Mouse (Mus musculus): Measurements from ENCODE around the gene Mtf2.
A peak's percentile ranks its signal among the peaks of the same experiment; 100 is the strongest.
"Not testable (repeated sequence)": the region's sequence is repeated elsewhere in the genome, so short reads cannot be mapped to it uniquely, and the experiment has no call there.

Gene Mtf2

DNA sequence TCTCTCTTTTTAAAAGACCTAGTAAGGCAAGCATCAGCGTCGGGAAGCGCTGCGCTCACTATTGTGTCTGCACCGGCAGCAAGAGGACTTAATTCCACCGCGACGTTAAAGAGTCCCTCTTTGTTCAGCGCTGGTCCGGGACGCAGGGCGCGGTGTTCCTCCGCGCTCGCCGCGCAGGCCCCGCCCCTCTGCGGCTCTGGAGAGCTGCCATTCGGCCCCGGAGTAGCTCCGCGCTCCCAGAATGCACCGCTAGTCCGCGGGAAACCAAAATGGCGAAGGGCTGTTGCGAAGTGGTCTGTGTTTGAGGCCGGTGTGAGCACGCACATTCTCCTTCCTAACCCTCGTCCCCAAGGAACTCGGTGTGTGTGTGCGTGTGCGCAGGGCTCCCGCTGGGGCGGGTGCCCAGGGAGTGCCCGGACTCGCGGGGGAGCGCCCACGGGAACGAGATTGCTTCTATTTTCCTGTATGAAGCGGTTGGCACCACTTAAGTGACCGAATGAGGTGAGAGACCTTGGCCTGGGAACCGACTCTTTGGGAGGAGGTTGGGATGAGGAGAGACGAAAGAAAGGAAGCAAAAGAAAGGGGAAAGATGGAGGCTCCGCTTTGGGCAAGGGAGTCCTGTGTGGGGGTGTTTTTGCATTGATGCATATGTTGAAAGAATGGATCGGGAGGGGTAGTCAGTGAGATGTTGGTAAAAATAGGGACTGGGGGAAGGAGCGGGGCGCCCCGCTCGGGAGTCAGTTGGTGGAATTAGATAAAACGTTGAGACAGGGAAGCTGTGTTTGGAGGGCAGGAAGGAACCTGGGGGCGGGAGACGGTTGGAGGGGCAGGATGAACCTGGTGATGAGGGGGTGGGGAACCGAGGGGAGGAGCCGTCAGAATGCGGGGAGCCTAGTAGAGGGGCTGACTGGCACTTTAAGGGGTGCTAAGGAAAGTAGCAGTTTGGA, at the start of gene Mtf2:
Mtf2 (plus strand) TSS at position 210 of the 947 bp plus-strand sequence.
- DNase-seq: peak; percentile 98

DNA sequence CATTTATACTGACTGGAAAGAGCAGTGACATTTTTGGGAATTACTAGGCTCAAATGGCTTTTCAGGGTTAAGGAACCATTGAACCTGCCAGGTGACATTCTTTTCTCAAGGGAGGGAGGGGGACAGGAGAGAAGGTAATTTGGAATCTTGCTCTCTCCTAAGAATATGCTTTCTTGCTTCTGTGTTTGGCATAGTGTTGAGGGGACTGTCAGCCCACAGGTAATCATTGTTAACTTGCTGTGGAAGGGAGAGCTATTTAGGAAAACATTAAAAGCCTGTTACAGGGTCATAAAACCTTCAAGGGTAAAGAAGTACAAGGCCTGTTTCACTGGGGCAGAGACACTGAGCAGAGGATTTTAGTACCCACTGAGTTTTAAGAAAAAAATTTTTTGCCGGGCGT, 48.2 kb upstream of the Mtf2 start:
- DNase-seq: peak; percentile 27

DNA sequence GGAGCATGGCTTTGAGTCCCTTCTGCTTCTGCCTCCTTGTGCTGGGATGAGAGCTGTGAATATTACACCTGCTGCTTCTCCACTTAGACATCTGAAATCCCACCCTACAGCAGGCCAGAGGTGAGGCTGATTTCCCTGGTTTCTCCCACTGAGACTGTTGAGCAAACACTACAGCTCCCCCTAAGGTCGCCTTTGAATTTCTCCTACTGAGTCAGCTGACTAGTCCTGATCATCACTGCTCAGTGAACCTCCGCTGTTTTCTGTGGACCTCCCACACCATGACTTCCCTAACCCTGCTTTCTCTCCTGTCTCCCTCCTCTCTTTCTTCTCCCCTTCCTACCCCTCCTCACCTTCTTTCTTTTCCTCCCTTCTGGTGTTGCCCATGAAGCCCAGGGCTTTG, 46.1 kb upstream of the Mtf2 start:
- DNase-seq: no peak

DNA sequence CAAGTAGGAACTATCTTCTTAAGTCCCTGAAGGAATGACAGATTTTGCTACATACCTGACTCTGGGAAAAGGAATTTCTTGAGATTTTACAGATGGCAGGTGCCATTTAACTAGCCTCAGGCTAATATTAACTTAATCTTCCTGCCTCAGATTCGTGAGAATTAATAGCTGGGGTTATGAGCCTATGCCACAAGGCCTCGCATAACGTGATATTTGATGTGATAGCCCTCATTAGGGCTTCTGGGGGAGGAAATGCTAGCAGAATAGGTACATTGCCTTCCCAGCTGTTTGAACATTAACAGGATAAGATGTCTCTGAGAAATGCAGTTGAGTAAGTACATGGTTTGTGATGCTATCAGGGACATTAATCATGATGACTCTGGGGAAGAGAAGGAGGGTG, 44.1 kb upstream of the Mtf2 start:
- no peak for DNase-seq

DNA sequence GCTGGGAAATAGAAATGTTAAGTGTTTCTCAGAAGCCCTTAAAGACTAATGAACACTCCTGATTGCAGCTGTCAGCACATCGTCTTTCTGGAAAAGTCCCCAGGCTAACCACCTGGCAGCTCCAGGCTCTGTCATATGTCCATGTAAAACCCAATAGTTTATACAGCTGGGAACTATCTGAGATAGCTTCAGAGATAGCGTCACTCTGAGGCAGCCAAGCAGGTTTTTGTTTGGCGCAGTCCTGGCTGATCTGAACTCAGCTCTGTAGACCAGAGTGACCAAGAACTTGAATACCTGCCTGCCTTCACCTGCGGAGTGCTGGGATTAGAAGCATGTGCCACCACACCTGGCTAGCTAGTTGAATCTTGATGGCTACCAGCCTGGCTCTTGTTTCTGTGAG, 37.2 kb upstream of the Mtf2 start:
- DNase-seq: no peak

DNA sequence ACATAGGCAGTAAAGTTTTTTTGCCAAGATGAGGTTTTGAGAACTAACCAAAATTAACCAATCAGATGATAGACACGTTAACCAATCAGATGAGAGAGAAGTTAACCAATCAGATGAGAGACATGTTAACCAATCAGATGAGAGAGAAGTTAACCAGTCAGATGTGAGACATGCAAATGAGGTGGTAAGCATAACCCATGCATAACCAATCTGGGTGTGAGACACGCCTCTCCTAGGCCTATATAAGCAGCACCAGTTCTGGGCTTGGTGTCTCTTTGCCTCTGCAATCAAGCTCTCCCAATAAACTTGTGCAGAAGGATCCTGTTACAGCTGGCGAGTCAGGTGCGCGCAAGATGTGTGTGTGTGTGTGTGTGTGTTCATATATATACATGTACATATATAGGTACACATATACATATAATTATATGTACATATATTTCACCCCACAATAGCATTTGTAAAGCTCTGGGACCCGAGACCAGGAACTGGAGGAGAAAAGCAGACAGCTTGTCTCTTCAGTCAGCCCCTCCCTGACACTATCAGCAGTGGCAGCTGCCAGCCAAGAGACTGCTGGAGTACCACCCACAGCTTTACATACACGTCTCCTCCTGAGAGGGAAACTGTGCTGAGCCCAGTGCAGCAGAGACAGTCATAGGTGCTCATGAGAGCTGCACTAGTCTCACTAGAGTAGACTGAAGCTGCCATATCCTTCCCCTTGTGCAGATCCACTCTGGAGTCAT, 36.5 kb upstream of the Mtf2 start:
- DNase-seq: not testable (repeated sequence)

DNA sequence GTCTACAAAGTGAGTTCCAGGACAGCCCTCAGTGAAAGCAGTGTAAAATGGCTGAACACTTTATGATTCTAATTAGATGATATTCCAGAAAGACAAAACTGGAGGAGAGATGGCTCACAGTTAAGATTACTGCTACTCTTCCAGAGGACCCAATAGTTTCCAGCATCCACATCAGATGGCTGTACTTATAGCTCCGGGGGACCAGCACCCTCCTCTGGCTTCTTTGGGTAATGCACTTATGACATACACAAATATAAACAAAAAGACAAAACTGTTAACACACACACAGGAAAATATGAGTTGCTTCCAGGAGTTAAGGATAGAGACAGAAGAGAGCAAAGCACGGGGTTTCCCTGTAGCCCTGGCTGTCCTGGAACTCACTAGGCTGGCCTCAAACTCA, 35.5 kb upstream of the Mtf2 start:
- no peak for DNase-seq

DNA sequence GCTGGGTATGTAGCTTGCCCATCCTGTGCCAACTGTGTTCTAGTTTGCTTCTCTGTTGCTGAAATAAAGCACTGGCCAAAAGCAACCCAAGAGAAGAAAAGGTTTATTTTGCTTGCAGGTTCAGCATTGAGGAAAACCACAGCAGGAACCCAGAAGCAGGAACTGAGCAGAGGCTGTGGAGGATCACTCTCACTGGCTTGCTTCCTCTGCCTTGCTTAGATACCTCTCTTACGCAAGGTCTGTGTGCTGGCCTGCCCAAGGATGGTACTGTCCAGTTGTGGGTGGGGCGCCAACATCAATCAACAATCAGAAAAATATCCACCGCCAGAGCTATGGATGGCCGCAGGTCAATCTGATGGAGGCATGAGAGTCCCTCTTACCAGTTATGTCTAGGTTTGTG, 34.2 kb upstream of the Mtf2 start:
- no peak for DNase-seq

DNA sequence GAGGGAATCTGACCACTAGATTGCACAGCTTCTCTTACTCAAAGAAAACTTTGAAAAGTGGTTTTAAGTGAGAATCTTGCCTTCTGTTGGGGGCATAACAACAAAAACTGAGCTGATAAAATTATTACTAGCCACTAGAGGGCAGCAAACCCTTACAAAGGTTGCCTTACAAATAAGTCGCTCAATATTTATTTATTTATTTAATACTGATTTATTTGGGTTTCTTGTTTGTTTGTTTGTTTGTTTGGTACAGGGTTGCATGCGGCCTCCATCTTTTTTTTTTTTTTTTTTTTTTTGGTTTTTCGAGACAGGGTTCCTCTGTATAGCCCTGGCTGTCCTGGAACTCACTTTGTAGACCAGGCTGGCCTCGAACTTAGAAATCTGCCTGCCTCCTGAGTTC, 31.3 kb upstream of the Mtf2 start:
- DNase-seq: peak; percentile 55

DNA sequence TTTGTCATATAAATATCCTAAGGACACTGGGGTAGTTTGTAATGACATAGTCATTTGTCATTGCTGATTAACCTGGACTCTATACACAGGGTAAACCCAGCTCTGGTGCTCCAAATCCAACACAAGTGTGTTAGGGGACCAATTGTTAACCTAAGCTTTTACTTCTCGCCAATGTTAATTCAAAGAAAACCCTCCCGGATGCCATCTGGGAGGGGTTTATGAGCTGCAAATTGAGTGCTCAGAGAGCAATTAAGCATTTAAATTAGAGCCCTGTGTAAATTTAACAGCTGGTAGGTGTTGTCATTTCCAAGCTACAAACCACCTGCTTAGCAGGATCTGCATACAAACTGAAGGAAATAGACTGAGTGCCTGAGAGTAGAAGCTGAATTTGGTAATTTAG, 30.0 kb upstream of the Mtf2 start:
- DNase-seq: no peak

DNA sequence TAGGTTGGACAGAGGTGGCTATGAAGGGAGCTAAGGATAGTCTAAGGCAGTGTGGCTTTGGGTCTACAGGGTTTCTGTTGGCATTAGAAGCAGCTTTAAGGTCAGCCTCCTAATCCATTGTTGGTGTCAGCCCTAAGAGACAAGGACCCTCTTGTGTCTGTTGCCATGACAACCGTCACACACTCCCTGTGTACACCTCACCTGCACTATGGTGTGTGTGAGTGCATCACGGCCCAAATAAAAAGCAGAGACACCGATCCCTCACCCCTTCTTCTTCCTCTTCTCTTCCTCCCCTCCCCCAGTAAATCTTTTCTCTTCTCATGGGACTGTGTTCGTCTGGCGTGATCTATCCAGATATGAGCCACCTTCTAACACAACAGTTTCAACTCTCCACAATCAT, 23.4 kb upstream of the Mtf2 start:
- no peak for DNase-seq

DNA sequence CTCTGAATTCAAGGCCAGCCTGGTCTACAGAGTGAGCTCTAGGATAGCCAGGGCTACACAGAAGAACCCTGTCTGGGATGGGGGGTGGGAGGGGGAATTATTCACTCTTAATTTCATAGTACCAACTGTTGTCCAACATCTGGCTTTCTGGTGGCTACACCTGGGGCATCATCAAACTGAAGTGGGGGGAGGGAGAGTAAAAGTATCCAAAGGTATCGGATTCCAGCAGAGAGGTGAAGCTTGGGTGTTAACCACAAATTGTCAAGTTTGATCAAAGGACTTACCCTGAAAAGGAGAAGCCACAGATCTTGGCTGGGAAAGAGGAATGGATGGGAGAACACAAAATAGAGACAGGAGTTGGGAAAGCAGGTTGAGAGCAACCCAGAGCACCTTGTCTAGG, 21.6 kb upstream of the Mtf2 start:
- no peak for DNase-seq

DNA sequence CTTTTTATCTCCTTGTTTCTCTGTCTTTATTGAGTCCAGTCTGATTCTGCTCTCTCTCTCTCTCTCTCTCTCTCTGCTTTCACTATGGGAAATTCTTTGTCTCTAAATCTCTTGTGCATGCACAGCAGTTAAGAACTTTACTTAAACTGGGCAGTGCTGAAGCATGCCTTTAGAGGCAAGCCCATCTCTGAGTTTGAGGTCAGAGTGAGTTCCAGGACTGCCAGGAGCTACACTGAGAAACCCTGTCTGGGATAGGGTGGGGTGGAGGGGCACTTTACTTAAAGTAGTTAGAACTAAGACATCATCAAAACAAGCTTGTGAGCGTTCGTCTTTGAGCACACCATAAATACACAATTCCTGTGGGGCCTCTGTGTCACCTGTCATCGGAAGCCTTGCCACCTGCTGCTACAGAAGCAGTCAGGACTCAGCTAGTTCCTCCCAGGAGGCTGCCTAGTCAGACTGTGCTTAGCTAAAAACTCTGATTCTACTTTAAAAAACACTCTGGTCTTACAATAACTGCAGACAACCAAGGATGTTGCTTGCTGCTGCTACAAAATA, 15.7 kb upstream of the Mtf2 start:
- no peak for DNase-seq

DNA sequence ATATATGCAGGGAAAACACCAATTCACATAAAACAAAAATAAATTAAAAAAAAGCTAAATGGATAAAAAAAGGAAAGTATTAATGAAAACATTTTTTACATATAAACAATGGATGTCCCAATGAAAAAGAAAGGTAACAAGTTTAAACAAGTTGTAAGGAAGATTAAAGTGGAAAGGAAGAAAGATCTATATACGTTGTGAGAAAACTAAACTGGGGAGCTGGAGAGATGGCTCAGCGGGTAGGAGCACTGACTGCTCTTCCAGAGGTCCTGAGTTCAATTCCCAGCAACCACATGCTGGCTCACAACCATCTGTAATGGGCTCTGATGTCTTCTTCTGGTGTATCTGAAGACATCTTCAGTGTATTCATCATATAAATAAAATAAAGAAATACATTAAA, 14.4 kb upstream of the Mtf2 start:
- DNase-seq: no peak

DNA sequence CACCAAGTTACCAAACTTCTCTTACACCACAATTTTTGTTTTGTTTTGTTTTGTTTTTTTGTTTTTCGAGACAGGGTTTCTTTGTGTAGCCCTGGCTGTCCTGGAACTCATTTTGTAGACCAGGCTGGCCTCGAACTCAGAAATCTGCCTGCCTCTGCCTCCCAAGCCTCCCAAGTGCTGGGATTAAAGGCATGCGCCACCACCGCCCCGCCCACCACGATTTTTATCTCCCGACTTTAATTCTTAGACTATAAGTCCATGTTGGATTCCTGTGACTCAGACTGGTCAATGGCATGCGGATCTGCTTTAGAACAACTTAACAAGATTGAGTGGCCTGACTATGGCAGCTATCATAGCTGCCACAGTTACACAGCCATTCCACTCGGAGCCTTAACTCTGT, 13.7 kb upstream of the Mtf2 start:
- not testable (repeated sequence) for DNase-seq

DNA sequence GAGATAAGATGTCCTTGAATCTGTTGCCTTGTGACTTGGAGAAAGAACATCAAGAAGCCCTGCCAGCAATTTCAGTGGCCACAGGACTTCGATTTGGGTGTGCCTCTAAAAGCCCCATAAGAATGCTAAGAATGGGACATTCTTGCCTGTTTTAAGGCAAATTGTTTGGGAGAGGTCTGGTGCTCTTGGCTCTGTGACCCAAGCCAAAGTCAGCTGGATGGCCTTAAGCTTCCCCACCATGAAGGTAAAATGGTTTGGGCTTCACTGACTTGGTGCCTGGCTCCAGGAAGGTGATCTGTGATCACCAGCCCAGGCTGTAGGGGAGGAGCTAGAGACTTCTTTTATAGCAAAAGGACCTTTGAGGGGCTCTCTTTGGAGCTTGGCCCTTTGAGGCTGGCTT, 13.3 kb upstream of the Mtf2 start:
- no peak for DNase-seq

DNA sequence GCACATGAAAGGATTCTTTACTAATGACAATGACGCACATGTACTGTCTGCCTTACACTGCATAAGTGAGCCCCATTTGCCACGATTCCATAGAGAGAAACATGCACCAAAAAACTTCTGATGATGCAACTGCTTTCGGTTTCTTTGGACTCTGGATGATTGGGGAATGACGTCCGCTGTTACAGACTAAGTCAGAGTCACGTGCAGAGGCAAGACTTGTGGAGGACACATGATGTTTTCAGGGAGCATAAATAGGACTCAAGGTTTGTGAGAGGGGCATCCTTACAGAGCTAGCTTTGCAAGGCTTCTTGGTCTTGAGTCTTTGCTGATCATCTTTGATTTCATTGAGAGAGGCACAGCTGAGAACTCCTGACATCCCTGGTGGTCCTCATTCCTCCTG, 11.9 kb upstream of the Mtf2 start:
- no peak for DNase-seq

DNA sequence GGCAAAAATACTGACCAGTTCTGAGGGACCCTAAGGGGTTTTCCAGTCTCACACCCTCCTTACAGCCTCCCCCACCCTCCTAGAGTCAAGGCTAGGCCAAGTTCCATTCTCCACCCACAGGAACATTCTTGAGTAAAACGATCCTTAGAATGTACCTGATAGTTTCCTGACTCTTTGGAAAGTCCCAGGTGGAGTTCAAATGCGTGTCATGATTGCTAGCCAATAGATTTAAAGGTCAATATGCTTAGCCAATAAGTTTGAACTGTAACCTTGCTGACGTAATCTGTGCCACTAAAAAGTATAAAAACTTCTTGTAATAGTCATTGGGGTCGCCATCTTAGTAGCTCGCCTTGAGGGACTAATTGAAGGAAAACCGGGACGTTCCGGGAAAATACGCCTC, 5.1 kb upstream of the Mtf2 start:
- no peak for DNase-seq

DNA sequence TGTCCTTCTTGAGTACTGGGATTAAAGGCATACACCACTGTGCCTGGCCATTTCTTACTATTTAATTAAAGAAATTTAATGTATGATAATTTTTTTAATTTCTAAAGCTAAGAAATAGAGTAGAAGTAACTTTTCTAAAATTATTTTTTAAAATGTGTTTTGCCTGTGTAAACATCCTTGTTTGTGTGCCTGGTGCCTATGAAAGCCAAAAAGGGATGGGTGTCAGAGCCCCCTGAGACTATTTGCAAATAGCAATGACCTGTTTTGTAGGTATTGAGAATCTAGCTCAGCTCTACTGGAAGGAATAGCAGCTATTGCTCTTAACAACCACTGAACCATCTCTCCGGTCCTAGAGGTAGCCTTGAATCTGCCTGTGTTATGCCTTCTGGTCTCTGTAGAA, 6.8 kb downstream of the Mtf2 start:
- DNase-seq: no peak

DNA sequence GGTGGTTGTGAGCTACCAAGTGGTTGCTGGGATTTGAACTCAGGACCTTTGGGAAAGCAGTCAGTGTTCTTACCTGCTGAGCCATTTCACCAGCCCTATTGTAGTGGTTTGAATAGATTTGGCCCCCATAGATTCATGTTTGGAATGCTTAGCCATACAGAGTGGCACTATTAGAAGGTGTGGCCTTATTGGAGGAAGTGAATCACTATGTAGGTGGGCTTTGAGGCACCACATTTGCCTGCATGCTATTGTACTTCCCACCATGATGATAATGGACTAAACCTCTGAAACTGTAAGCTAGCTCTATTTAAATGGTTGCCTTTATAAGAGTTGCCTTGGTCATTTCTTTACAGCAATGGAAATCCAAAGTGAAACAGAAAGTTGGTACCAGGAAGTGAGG, 10.8 kb downstream of the Mtf2 start:
- DNase-seq: no peak

DNA sequence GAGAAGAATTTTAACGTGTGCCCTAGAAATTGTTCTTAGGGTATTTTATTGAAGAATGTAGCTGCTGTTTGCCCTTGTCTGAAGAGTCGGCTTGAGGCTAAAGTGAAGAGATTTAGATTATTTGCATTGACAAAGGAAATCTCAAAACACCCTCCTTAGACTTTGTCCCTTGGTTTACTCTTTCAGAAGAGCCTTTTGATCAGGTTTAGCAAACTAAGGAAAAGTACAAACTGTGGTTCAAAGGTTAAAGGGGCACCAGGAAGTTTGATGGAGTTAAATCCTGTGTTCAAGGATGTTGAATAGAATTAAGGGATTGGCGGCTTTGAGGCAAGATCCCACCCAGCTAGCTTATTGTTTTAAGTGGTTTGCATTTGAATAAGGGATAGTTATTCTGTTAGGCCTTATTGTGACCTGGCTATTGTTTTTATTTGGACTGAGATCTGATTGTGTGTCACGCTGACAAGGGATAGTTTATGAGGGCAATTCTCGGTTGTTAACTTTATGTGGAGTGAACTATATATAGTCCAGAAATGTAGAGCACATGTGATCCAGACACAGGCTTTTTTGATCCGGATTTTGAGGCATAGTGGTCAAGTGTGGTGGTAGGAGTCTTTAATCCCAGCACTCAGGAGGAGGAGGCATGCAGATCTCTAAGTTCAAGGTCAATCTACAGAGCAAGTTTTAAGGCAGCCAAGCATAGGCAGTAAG, 11.5 kb downstream of the Mtf2 start:
- no peak for DNase-seq

DNA sequence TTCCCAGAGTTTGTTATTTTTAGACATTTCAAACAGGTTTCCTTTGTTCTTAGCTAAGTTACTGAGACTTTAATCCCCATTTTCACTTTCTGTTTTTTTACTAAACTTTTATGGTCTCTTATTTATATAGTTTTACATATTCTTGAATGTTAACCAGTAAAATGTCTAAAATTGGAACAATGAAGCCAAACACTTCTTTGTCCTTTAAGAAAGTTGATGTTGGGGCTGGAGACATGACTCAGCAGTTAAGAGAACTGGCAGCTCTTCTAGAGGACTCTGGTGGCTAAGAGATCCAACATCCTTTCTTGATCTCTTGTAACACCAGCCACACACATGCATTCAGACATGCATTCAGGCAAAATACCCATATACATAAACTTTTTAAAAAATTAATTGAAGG, 14.1 kb downstream of the Mtf2 start:
- DNase-seq: no peak

DNA sequence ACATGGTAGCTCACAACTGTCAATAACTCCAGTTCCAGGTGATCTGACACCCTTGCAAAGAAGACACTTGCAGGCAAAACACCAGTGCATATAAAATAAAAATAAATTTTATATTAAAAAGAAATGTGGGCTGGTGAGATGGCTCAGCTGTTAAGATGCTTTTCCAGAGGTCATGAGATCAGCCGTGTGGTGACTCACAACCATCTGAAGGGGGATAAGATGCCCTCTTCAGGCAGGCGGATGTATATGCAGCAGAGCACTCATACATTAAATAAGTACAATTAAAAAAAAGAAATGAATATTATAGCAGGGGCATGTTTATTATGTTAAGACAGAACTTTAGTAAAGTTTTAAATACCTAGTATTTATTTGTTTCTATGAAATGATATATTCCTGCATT, 16.9 kb downstream of the Mtf2 start:
- DNase-seq: peak; percentile 12

Data from kidney, postnatal 14 days (tissue).